Mouse (Mus musculus) embryonic stem cell, embryonic (primary cell): ENCODE results near the gene C5ar2.

Experiments used
- CTCF ChIA-PET, 4 experiments: fragments of 300-600 bp in 2 of 4; fragments of 350-600 bp in 2 of 4; sonication (Branson Sonifier 250); formaldehyde crosslinking; loops; one replicate each; lab custom pipeline; 2022; ENCODE audit warnings: inconsistent platforms in 2 of 4; lab: Charles Lee
- POLR2A ChIA-PET, 4 experiments: fragments of 300-600 bp in 2 of 4; fragments of 350-600 bp in 2 of 4; sonication (Branson Sonifier 250); formaldehyde crosslinking; loops; one replicate each; lab custom pipeline; 2022; ENCODE audit warnings: antibody characterized with exemption in 4 of 4, inconsistent platforms in 1 of 4; lab: Charles Lee

The C5ar2 gene

GRCm38 (mm10) chr7:16229869-16230268, 14.1 kb downstream of the C5ar2 start:
- POLR2A ChIA-PET: interaction anchor here in 3 of 4 experiments (0.6 to 1.9 kb wide), 10 partner anchors 10 to 167 kb away, joined by 3 to 5 read pairs (median 3); partner anchors contain the start of genes Inafm1 (in 1 of the 3) and Slc8a2 (in 1 of the 3)
- CTCF ChIA-PET: interaction anchor here in 2 of 4 experiments (0.5 to 0.7 kb wide), 3 partner anchors 56 to 282 kb away, joined by 3 read pairs; no protein-coding TSS in a partner anchor

- ChIA-PET POLR2A (interaction anchor here in 3 of 4 experiments (0.5 to 1.2 kb wide), 6 partner anchors 10 to 291 kb away, joined by 3 to 5 read pairs (median 4); no protein-coding TSS in a partner anchor), CTCF (interaction anchor here in 3 of 4 experiments (0.6 to 1.5 kb wide), 8 partner anchors 41 to 404 kb away, joined by 3 to 4 read pairs (median 3); no protein-coding TSS in a partner anchor)
Observed at GRCm38 (mm10) chr7:16221582-16222272, 22.2 kb downstream of the C5ar2 start, which contains the start of gene Dhx34. Gene Dhx34, minus strand, starts transcription at chr7:16222037.

- ChIA-PET POLR2A (interaction anchor here in 2 of 4 experiments (0.6 to 2.0 kb wide), 5 partner anchors 9 to 72 kb away, joined by 3 to 5 read pairs (median 3); partner anchors contain the start of gene Ccdc9 (in 1 of the 2)), CTCF (interaction anchor here in 2 of 4 experiments (0.6 to 1.2 kb wide), 4 partner anchors 9 to 444 kb away, joined by 3 to 4 read pairs (median 3); partner anchors contain the start of gene Meis3 (in 1 of the 2))
Observed at GRCm38 (mm10) chr7:16213986-16214385, 30.0 kb downstream of the C5ar2 start.

GRCm38 (mm10) chr7:16213196-16213595, 30.8 kb downstream of the C5ar2 start:
- ChIA-PET CTCF (interaction anchor here in 3 of 4 experiments (0.5 to 1.4 kb wide), 5 partner anchors 14 to 81 kb away, joined by 3 to 4 read pairs (median 3); no protein-coding TSS in a partner anchor), POLR2A (interaction anchor here in 1 of 4 experiments (1.4 to 2.0 kb wide), 3 partner anchors 12 to 82 kb away, joined by 3 to 5 read pairs (median 5); partner anchors contain the start of gene Ccdc9)

GRCm38 (mm10) chr7:16210862-16211365, 33.0 kb downstream of the C5ar2 start:
- ChIA-PET POLR2A (interaction anchor here in 1 of 4 experiments (0.6 to 1.3 kb wide), 3 partner anchors 14 to 81 kb away, joined by 3 read pairs; partner anchors contain the start of gene Slc8a2), CTCF (no interaction called here)

GRCm38 (mm10) chr7:16208781-16209665, 34.9 kb downstream of the C5ar2 start:
- POLR2A ChIA-PET: interaction anchor here in 2 of 4 experiments (0.6 to 1.0 kb wide), 2 partner anchors 12 to 725 kb away, joined by 3 to 4 read pairs; no protein-coding TSS in a partner anchor
- CTCF ChIA-PET: no interaction called here

- CTCF ChIA-PET: interaction anchor here in 1 of 4 experiments (0.9 to 1.2 kb wide), 2 partner anchors 19 to 55 kb away, joined by 3 read pairs; no protein-coding TSS in a partner anchor
- POLR2A ChIA-PET: no interaction called here
Observed at GRCm38 (mm10) chr7:16207496-16207895, 36.5 kb downstream of the C5ar2 start.

GRCm38 (mm10) chr7:16207076-16207475, 36.9 kb downstream of the C5ar2 start:
- POLR2A ChIA-PET: no interaction called here
- CTCF ChIA-PET: interaction anchor here in 2 of 4 experiments (0.5 to 1.2 kb wide), 3 partner anchors 14 to 56 kb away, joined by 3 read pairs; no protein-coding TSS in a partner anchor

GRCm38 (mm10) chr7:16204791-16205190, 39.2 kb downstream of the C5ar2 start:
- POLR2A ChIA-PET: interaction anchor here in 1 of 4 experiments (0.5 kb wide), 1 partner anchor 8 kb away, joined by 3 read pairs; no protein-coding TSS in a partner anchor
- CTCF ChIA-PET: interaction anchor here (0.5 to 1.5 kb wide), 10 partner anchors 9 to 257 kb away, joined by 3 to 17 read pairs (median 4); partner anchors contain the start of gene Meis3 (in 1 of the 4)

GRCm38 (mm10) chr7:16203505-16203903, 40.5 kb downstream of the C5ar2 start:
- POLR2A ChIA-PET: interaction anchor here in 1 of 4 experiments (0.5 kb wide), 1 partner anchor 19 kb away, joined by 5 read pairs; no protein-coding TSS in a partner anchor
- CTCF ChIA-PET: interaction anchor here (0.6 to 1.0 kb wide), 6 partner anchors 29 to 228 kb away, joined by 3 to 4 read pairs (median 3); partner anchors contain the start of gene Meis3 (in 1 of the 4)

- ChIA-PET POLR2A (interaction anchor here in 2 of 4 experiments (0.5 to 1.0 kb wide), 2 partner anchors 20 to 28 kb away, joined by 3 to 5 read pairs; no protein-coding TSS in a partner anchor), CTCF (interaction anchor here in 3 of 4 experiments (0.7 to 1.4 kb wide), 4 partner anchors 60 to 260 kb away, joined by 3 to 9 read pairs (median 3); partner anchors contain the start of gene Inafm1 (in 1 of the 3))
Observed at GRCm38 (mm10) chr7:16202756-16203504, 41.0 kb downstream of the C5ar2 start.

- CTCF ChIA-PET: interaction anchor here in 3 of 4 experiments (0.6 to 1.1 kb wide), 5 partner anchors 26 to 225 kb away, joined by 3 to 8 read pairs (median 5); partner anchors contain the start of gene Meis3 (in 1 of the 3)
- POLR2A ChIA-PET: interaction anchor here in 1 of 4 experiments (1.0 to 1.3 kb wide), 3 partner anchors 12 to 72 kb away, joined by 3 to 5 read pairs (median 3); partner anchors contain the start of gene Slc8a2
Observed at GRCm38 (mm10) chr7:16201136-16201535, 42.8 kb downstream of the C5ar2 start.

GRCm38 (mm10) chr7:16198540-16198939, 45.4 kb downstream of the C5ar2 start:
- POLR2A ChIA-PET: interaction anchor here in 1 of 4 experiments (0.6 kb wide), 1 partner anchor 64 kb away, joined by 3 read pairs; no protein-coding TSS in a partner anchor
- CTCF ChIA-PET: interaction anchor here in 2 of 4 experiments (0.6 to 1.8 kb wide), 3 partner anchors 14 to 64 kb away, joined by 3 to 12 read pairs (median 7); partner anchors contain the start of gene Meis3 (in 1 of the 2)

- ChIA-PET POLR2A (interaction anchor here in 1 of 4 experiments (0.6 kb wide), 1 partner anchor 8 kb away, joined by 3 read pairs; no protein-coding TSS in a partner anchor), CTCF (interaction anchor here in 2 of 4 experiments (0.6 to 1.0 kb wide), 2 partner anchors 66 to 268 kb away, joined by 3 to 6 read pairs; no protein-coding TSS in a partner anchor)
Observed at GRCm38 (mm10) chr7:16197166-16197565, 46.8 kb downstream of the C5ar2 start.

- CTCF ChIA-PET: interaction anchor here in 2 of 4 experiments (0.6 to 1.0 kb wide), 3 partner anchors 66 to 268 kb away, joined by 3 to 6 read pairs (median 3); no protein-coding TSS in a partner anchor
- POLR2A ChIA-PET: interaction anchor here in 1 of 4 experiments (0.6 kb wide), 1 partner anchor 9 kb away, joined by 3 read pairs; no protein-coding TSS in a partner anchor
Observed at GRCm38 (mm10) chr7:16196616-16197015, 47.3 kb downstream of the C5ar2 start.
